Mouse (Mus musculus) urinary bladder, postnatal 4 days (tissue): ENCODE results near the gene Camk1d.

Experiments
- DNase-seq, 2 experiments: peaks; one replicate each; pipeline ENCODE4 v3.0.0; 2021 to 2022; ENCODE audit warnings: low spot score in 2 of 2

Gene Camk1d

DNA sequence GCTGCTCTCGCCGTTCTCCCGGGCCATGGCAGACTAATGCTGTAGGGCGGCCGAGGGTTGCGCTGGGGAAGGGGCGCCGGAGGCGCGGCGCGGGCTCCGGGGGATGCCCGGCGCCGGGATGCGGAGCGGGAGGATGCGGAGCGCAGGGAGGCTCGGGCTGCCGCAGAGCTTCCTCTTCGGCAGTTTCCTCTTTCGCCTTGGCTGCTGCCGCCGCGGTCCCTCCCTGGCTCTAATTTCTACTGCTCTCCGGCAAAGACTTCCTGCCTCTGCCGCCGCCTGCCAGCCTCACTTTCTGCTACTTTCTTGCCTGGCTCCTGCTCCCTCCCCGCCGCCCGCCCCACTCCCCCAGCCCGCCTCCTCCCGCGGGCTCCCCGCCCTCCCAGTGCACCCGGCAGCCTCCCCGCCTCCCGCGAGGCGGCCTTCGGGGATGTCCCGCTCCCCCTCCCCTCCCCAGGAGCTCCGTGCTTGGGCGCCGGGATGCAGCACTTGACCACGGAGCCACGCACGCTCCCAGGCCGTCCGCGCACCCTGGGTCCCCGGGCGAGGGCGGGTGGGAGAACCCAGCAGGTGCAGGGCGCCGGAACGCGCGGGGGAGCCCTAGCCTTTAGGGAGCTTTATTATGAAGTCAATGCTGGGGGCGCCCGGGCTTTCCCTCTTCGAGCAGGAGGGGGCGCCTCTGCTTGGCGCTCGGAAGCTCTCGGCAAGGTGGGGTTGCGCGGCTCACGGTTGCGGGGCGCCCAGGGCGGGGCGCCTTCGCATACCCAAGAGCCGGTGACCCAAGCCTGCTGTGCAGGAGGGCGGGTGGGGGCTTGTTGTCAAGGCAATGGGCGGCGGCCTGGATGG, at the start of gene Camk1d:
Gene Camk1d, minus strand, starts transcription at position 305 of the 843 bp plus-strand sequence.
- DNase-seq, result peak; percentile 66 to 72

GRCm38 (mm10) chr2:5762031-5762430, 47.7 kb upstream of the Camk1d start:
- DNase-seq, result no peak

DNA sequence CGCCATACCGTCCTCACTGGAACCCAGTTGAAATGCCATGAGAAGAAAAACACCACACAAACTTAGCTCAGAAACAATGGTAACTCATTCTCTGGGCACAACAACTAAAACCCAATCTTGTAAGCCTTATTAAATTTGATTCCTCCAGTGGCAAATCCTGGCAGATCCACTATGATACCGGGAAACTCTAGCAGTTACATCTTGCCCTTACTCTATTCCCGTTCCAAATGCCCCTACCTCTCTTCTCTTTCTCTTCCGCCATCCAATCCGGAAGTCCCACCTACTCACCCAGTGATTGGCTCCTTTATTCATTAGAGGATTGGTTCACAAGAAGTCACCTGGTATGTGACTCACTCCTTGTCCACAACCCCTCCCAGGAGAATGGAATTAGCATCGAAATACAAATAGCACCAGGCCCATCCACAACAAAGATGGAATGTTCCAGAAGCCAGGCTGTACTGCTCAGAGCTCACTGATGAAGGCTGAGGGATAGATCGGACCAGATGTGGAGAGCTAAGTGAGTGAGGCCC, 46.2 kb upstream of the Camk1d start:
- DNase-seq, result no peak

- no peak for DNase-seq
These were observed 44.3 kb upstream of the Camk1d start for GRCm38 (mm10) chr2:5758569-5758968.

- no peak for DNase-seq
These were observed 36.6 kb upstream of the Camk1d start for GRCm38 (mm10) chr2:5750872-5751271.

GRCm38 (mm10) chr2:5749210-5749609, 34.9 kb upstream of the Camk1d start:
- DNase-seq, result no peak

DNA sequence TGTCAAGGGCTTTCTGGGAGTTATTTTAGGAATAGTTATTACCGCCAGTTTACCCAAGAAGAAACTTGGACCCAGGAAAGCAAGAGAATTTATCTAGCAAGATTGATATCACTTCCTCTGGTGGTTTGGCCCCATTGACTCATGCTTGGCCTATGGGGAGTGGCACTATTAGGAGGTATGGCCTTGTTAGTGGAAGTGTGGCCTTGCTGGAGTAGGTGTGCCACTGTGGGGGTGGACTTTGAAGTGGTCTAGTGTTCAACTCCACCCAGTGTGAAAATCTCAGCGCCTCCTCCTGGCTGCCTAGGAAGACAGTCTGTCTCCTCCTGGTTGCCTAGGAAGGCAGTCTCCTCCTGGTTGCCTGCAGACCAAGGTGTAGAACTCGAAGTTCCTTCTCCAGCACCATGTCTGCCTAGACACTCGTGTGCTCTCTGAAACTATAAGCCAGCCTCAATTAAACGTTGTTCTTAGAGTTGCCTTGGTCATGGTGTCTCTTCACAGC, 33.3 kb upstream of the Camk1d start:
- no peak for DNase-seq

DNA sequence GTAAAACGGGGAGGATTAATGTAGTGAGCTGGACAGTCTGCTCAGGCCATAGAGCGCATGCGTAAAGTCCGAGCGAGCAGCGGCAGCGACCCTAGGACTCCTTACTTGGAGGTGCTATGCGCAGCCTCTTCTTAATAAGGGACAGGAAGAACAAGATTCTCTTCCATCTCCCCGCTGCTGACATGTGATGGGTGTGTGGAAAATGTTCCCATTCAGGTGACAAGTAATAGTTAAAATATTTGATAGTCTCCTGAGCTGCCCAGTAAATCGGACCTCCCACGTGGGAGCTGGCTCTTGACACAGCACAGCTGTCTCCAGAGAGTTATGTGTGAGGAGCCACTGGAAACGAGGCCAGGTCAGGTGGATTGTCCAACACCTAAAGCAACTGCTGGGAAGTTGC, 32.2 kb upstream of the Camk1d start:
- no peak for DNase-seq

DNA sequence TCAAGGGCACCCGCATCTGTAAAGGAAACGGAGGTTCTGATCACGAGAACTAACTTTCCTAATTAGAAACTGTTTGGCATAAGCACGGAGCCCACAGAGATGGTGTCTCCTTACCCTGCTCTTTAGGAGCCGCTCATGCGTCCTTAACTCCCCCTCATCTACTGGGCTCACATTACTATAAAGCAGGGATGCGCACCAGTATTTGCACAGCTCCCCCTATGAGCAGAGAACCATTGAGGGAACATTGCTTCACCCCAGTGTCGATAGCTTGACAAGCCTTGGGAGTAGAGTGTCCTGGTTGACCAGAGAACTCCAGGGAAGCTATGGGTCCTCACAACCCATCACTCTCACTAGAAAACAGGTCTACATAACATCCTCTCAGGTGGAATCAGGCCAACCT, 29.6 kb upstream of the Camk1d start:
- DNase-seq, result no peak

- no peak for DNase-seq
These were observed 26.6 kb upstream of the Camk1d start for GRCm38 (mm10) chr2:5740913-5741312.

DNA sequence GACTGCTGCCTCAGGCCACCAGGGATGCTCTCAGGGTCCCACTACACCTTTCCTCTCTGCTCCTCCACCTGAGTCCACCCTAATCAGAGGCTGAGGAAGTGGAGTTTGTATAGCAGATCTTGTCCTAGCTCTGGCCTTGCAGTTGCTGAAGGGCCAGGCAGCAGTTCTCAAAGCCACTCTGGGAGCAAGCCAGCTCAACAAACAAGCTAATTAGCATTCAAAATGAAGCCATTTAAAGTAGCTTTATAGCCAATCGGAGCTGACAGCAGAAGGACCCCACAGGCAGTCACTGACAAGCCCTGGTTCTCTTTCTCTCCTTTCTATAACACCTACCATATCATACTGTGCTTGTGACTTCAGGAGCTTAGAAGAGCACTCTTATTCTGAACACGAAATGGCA, 21.6 kb upstream of the Camk1d start:
- no peak for DNase-seq

DNA sequence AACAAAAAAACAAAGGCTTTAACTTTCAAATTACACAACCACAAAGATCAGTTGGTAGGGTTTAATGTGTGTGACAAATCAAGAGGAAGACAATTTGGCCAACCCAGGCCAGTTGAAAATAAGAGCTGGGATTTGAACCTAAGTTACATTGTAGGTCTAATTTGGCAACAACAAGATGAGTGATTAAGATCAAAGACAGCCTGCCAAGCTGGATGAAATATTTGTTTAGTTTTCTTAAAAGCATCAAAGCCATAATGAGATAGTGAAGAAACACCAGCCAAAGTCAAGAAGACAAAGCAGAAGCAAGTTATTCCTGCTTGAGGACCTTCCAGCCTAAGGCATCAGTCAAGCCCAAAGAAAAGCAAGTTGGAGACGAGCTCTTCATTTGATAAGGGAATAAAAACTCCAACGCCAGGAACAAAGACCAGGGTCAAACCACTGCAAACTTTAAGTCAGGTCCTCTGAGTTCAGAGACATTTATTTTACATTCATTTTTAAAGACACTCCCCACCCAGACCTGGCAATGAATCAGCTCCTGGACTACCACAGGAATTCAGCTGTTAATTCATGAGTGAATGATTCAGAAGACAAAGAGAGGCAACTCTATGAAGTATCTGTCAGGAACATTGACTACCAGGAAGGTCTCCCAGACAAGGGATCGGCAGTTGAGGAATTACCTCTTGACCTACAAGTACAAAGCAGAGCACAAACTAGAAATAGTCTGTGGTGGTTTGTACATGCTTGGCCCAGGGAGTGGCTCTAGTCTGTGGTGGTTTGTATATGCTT, 19.2 kb upstream of the Camk1d start:
- no peak for DNase-seq

- DNase-seq, result no peak
These were observed 17.7 kb upstream of the Camk1d start for GRCm38 (mm10) chr2:5732047-5732446.

DNA sequence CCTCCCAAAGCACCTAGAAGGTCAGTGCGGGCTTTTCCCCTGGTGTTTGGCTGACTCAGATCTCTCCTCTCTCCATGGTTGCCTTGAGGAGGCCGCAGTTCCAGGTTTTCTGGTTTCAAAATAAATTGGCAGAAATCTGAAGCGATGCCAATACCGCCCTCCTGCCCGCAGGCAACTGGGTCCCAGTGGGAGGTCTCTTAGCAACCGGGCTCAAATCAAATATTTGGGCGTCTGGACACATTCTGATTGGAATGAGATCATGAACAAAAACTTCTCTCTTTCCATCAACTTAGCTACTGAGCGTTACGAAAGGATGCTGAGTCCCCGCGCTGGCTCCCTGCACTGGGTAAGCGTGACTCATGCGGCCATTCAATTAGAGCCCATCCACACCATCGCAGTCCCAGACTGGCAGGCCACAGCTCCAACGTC, 16.1 kb upstream of the Camk1d start:
- DNase-seq, result no peak

DNA sequence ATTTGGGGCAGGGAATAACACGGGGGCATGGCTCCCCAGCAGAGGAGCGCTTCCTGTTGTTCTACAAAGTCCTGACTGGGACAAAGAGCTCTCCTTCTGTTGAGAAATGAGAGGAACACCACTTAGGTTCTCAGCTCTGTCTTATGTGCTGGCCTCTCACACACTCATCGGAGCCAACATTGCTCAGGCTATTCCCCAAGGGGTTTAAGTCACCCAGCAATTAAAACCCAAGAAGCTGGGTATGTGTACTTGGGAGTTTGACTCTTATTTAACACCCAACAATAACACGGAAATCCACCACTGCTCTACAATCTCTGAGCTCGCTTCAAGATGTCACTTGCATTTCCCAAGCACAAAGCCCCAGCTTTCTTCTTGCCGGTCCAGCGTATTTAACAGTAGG, 15.6 kb upstream of the Camk1d start:
- no peak for DNase-seq

DNA sequence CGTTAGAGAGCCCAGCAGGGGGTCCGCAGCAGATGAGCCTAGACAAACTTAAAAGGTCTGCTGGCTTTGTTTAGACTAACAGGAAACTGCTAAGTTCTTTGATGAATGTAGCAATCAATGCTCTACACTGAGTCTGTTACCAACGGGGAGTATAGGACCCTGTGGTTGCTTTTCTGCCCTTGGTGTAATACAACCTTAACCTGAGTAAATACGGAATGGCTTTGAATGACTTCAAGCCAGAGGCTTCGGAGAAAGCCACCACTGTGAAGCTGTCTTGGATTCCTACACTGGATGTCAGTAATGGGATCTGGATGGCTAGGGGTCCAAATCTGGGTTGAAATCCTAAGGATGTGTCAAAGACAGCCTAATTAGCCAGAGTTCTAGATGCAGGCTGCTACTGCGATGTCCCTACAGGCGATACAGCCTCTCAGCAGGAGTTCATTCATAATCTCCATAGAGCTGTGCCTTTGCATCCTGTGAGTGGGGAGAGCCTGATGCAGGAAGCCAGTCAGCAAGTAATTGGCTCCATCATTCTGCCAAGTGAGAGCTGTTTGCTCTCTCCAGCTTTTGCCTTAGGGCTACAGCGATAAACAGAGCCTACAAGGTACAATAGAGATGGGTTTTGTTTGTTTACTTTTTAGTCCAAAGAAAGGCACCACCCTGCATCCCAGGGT, 10.8 kb upstream of the Camk1d start:
- DNase-seq, result no peak

- no peak for DNase-seq
These were observed 3.4 kb upstream of the Camk1d start for GRCm38 (mm10) chr2:5717675-5718074.

GRCm38 (mm10) chr2:5715544-5715943, 1.2 kb upstream of the Camk1d start:
- no peak for DNase-seq

DNA sequence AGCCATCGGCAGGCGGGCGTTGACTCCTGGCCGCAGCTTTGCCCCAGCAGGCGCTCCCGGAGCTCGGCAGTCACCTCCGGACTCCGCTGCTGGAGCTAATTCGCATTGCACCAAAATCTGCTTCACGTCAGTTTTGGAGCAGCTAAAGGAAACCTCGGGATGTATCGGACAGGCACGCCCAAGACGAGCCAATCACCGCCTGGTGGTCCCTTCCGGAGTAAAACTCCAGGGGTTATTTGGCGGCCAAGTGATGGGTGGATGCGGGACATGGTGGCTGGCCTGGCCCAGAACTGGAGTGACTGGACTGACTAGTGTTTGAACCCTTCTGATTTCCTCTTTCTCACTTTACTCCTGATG, 717 bp upstream of the Camk1d start:
- no peak for DNase-seq

DNA sequence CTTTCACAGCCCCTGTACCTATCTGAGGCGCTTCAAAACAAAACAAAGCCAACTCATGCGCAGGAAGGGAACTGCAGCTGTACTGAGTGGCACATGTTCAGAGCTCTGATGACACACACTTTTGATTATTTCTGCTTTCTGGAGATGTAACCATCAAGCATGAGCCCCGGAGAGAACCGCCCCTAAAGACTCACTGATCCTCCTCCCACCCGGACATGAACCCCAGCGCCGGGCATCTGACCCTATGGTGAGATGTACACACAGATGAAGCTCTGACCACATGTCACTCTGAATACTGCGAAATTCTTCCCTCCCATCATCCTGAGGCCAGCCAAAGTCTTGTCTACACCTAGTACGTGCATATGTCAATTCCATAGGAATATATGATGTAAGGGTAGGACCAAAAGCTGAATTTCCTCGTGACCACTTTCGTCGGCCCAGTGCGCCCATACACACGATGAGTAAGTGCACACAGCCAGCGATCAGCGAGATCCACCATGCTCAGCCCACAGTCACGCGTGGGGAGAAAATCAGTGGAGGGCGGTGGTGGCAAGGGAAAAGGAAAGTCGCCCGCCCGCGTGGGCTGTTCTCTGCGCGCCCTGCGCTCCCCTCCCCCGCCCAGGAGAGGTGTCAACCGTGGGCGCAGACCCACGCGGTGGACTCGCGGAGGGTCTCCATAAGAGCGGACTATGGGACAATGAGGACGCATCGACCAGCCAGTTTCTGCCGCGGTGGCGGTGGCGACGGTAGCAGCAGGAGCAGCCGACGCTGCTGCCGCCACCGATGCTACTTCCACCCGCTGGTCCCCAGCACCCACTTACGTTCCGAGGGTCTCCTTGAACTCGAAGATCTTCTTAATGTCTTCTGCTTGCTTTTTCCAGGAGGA, 747 bp downstream of the Camk1d start:
- DNase-seq, result no peak

DNA sequence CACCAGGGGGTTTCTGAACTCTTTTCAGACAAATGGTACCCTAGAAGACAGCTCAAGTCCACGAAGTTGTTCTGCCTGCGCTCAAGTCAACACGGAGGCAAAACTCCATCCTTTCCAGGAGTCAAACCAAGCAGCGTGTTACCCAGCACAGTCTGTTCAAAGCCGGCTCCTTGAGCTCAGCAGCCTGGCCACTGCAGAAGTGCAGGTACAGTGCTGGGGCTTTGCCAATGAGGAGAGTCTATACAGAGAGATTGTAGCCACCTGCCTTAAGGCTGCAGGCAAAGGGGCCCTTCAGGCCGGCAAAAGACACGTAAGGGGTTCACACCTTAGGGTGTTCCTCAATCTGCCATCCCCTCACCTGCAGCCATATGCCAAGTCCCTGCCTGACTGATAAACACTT, 2.1 kb downstream of the Camk1d start:
- no peak for DNase-seq
